Mouse (Mus musculus): Measurements from ENCODE around the gene March2. TPM values are rescaled to one million over a fixed set of nuclear protein-coding genes. Genes with fewer than 3 reads are reported as not detected.

March2 gene
- total RNA-seq, 1 experiment from 2014 or later = 35.0 TPM

GRCm38 (mm10) chr17:33644068-33644467 lies 74.4 kb downstream of the March2 start:
- no peak for ATAC-seq (replicated peaks; ENCODE audit: low read depth, poor library complexity, severe bottlenecking)

GRCm38 (mm10) chr17:33639743-33640142 lies 78.7 kb downstream of the March2 start:
- peak; percentile 49 for ATAC-seq (replicated peaks; ENCODE audit: low read depth, poor library complexity, severe bottlenecking)

- ATAC-seq (replicated peaks; ENCODE audit: low read depth, poor library complexity, severe bottlenecking) = peak; percentile 53
These were observed 80.8 kb downstream of the March2 start, which contains the start of gene Pram1 for GRCm38 (mm10) chr17:33637516-33638276. Gene Pram1 (plus strand): TSS chr17:33638056.

GRCm38 (mm10) chr17:33637038-33637437 lies 81.4 kb downstream of the March2 start:
- ATAC-seq (replicated peaks; ENCODE audit: low read depth, poor library complexity, severe bottlenecking) = no peak

Other genes with a start within 250 kb of the March2 start
- gene Adamts10, start 194.5 kb downstream of the March2 start, total RNA-seq (2017) = 28.0 and 32.8 TPM in 2 replicates
- gene Myo1f, start 163.0 kb downstream of the March2 start, total RNA-seq (2017) = 37.1 and 75.5 TPM in 2 replicates
- gene Zfp414, start 89.6 kb downstream of the March2 start, total RNA-seq (2017) = 17.3 and 18.4 TPM in 2 replicates
- gene Pram1, start 80.6 kb downstream of the March2 start, total RNA-seq (2017) = 2.8 TPM in 1 of 2 replicates, not detected in the other
- gene Hnrnpm, start 31.8 kb downstream of the March2 start, total RNA-seq (2017) = 414 and 543 TPM in 2 replicates
- 42.5 and 65.0 TPM in 2 replicates for gene Rab11b, start 41.9 kb upstream of the March2 start, total RNA-seq (2017)
- 5.9 and 14.2 TPM in 2 replicates for gene Angptl4, start 63.2 kb upstream of the March2 start, total RNA-seq (2017)
- gene Kank3, start 91.8 kb upstream of the March2 start, total RNA-seq (2017) = 4.6 and 5.5 TPM in 2 replicates
- gene Rps28, start 105.9 kb upstream of the March2 start, total RNA-seq (2017) = 2,900 and 3,215 TPM in 2 replicates
- 107 and 132 TPM in 2 replicates for gene Ndufa7, start 105.9 kb upstream of the March2 start, total RNA-seq (2017)
- 9.5 and 20.2 TPM in 2 replicates for gene Cd320, start 124.4 kb upstream of the March2 start, total RNA-seq (2017)
- not detected in 2 replicates for gene Gm7029, start 155.2 kb upstream of the March2 start, total RNA-seq (2017)
- gene Kifc1, start 172.0 kb upstream of the March2 start, total RNA-seq (2017) = 29.6 and 37.5 TPM in 2 replicates
- gene Platr17, start 186.5 kb upstream of the March2 start, total RNA-seq (2017) = 1.2 and 1.5 TPM in 2 replicates
- gene Daxx, start 190.7 kb upstream of the March2 start, total RNA-seq (2017) = 24.1 and 44.4 TPM in 2 replicates
- 42.2 and 56.4 TPM in 2 replicates for gene Tapbp, start 197.2 kb upstream of the March2 start, total RNA-seq (2017)
- gene Zbtb22, start 197.2 kb upstream of the March2 start, total RNA-seq (2017) = 16.6 and 24.1 TPM in 2 replicates
- 21.2 and 22.5 TPM in 2 replicates for gene Rgl2, start 210.9 kb upstream of the March2 start, total RNA-seq (2017)
- gene Pfdn6, start 221.7 kb upstream of the March2 start, total RNA-seq (2017) = 128 and 170 TPM in 2 replicates
- gene Wdr46, start 222.0 kb upstream of the March2 start, total RNA-seq (2017) = 50.0 and 62.5 TPM in 2 replicates
- gene B3galt4, start 232.8 kb upstream of the March2 start, total RNA-seq (2017) = 2.6 and 2.7 TPM in 2 replicates
- 13.0 and 16.4 TPM in 2 replicates for gene Vps52, start 237.1 kb upstream of the March2 start, total RNA-seq (2017)
- gene Rps18, start 237.3 kb upstream of the March2 start, total RNA-seq (2017) = 1,549 and 1,746 TPM in 2 replicates